Mouse (Mus musculus): ENCODE results near the gene Dcaf15. TPM values are rescaled to one million over a fixed set of nuclear protein-coding genes. Genes with fewer than 3 reads are reported as not detected.

Dcaf15 gene
- 10.8 and 12.2 TPM in 2 replicates for polyA plus RNA-seq (2015; fragmentation: Nextera tagmentation; extraction: Ambion mirVana)

DNA sequence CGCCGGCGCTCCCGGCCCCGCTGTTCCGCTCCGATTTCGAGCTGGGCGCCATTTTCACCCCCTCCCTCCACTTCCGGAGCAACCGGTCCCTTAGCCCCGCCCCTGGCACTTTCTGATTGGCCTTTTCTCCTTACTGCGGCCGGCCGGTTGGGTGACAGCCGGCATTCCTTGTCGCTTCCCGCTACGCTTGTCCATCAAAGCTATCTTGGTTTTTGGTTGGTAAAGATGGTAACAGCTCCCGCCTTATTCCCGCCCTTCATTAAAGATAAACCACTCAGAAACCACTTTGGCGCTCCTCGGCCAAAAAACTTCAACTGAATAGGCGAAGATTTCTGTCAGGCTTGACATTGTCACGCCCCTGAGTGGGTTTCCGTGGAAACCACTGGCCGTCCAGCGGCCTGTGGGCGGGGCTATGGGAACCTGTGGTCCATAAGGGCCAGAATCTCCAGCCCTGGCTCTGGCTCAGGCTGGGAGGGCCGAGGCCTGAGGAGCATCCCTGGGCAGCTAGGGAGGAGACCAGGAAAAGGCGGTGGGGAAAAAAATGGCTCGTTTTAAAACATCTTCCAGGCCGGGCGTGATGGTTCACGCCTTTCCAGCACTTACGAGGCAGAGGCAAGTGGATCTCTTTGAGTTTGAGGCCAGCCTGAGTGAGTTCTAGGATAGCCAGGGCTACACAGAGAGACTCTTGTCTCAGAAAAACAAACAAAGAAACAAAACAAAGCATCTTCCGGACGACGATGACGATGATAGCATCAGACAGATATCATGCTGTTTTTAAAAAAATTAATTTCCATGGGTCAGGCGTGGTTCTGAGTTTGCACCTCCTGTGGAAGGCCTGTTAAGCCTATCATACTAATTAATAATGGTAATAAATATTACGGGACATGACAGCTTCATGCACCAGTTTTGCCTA, at the start of gene Dcaf15:
Dcaf15 (minus strand) TSS at position 72 of the 913 bp plus-strand sequence.
- Histone ChIP-seq H3K4me2 (peak within 1 kb of the TSS; percentile 75), H3K4me3 (peak within 1 kb of the TSS; percentile 62), H3K9me3 (no peaks in the 10 kb centered on the region), H3K27ac (peak within 1 kb of the TSS; percentile 89), H3K4me1 (peaks cover 23% of the 10 kb centered on the region), H3K36me3 (peaks cover 28% of the 10 kb centered on the region), H3K9ac (peak within 1 kb of the TSS; percentile 80), H3K27me3 (no peaks in the 10 kb centered on the region)
- ATAC-seq (ENCODE audit: insufficient number of reproducible peaks, insufficient read depth, low FRiP score, low TSS enrichment, low read depth) = peak; percentile 94
- WGBS = 7% methylated on average over 42 of the region's 42 CpGs

DNA sequence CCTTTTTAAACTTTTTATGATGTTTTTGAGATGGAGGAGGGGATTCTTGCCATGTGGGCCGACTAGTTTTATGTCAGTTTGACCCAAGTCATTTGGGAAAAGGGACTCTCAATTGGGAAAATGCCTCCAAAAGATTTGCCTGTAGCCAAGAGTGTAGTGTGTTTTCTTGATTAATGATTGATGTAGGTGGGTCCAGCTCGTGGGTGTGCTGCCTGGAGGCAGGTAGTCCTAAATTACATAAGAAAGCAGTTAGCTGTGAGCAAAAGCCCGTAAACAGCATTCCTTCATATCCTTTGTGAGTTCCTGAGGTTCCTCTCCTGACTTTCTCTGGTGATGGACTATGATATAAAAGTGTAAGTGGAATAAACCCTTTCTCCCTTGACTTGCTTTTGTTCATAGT, 44.6 kb upstream of the Dcaf15 start:
- no peak for ATAC-seq (ENCODE audit: insufficient number of reproducible peaks, insufficient read depth, low FRiP score, low TSS enrichment, low read depth)
- H3K27me3 ChIP-seq = no peaks in the 10 kb centered on the region
- WGBS = 62% methylated on average over 3 of the region's 3 CpGs

GRCm38 (mm10) chr8:84148531-84148850, 43.9 kb upstream of the Dcaf15 start:
- H3K4me2 ChIP-seq = peak overlapping the region; percentile 89
- peaks cover 23% of the 10 kb centered on the region for H3K4me1 ChIP-seq
- no peak overlapping the region for H3K27ac ChIP-seq
- H3K36me3 ChIP-seq = peaks cover 29% of the 10 kb centered on the region
- peak overlapping the region; percentile 78; the same call in 1 of the 2 replicates for H3K4me3 ChIP-seq
- no peak overlapping the region for H3K9ac ChIP-seq
- no peaks in the 10 kb centered on the region for H3K9me3 ChIP-seq
- WGBS = 94% methylated on average over 5 of the region's 5 CpGs
- H3K27me3 ChIP-seq = no peaks in the 10 kb centered on the region
- no peak for ATAC-seq (ENCODE audit: insufficient number of reproducible peaks, insufficient read depth, low FRiP score, low TSS enrichment, low read depth)

More for the DNA sequence above, 44.6 kb upstream of the Dcaf15 start:
- Histone ChIP-seq H3K4me3 (no peak overlapping the region), H3K36me3 (peaks cover 24% of the 10 kb centered on the region), H3K4me1 (peaks cover 23% of the 10 kb centered on the region), H3K4me2 (no peak overlapping the region), H3K27ac (no peak overlapping the region), H3K9ac (no peak overlapping the region), H3K9me3 (no peaks in the 10 kb centered on the region)

GRCm38 (mm10) chr8:84147769-84148530, 43.4 kb upstream of the Dcaf15 start, which contains the start of the genes Cc2d1a and 4930432K21Rik:
Gene Cc2d1a, minus strand, starts transcription at chr8:84147936.
Gene 4930432K21Rik, plus strand, starts transcription at chr8:84148025.
- peak within 1 kb of the TSS; percentile 78 for H3K4me3 ChIP-seq
- 17% methylated on average over 49 of the region's 49 CpGs for WGBS
- H3K4me1 ChIP-seq = peaks cover 23% of the 10 kb centered on the region
- H3K27ac ChIP-seq = peak within 1 kb of the TSS; percentile 71; the same call in 1 of the 2 replicates
- H3K9me3 ChIP-seq = no peaks in the 10 kb centered on the region
- H3K36me3 ChIP-seq = peaks cover 35% of the 10 kb centered on the region
- H3K27me3 ChIP-seq = no peaks in the 10 kb centered on the region
- ATAC-seq (ENCODE audit: insufficient number of reproducible peaks, insufficient read depth, low FRiP score, low TSS enrichment, low read depth) = peak; percentile 92
- H3K4me2 ChIP-seq = peak within 1 kb of the TSS; percentile 89
- peak within 1 kb of the TSS; percentile 94 for H3K9ac ChIP-seq

GRCm38 (mm10) chr8:84147324-84147766, 42.8 kb upstream of the Dcaf15 start:
- Histone ChIP-seq H3K4me3 (peak overlapping the region; percentile 78), H3K27ac (peak overlapping the region; percentile 71; the same call in 1 of the 2 replicates), H3K9ac (peak overlapping the region; percentile 94), H3K9me3 (no peaks in the 10 kb centered on the region), H3K27me3 (no peaks in the 10 kb centered on the region), H3K36me3 (peaks cover 41% of the 10 kb centered on the region), H3K4me1 (peaks cover 23% of the 10 kb centered on the region), H3K4me2 (peak overlapping the region; percentile 89)
- WGBS = 9% methylated on average over 14 of the region's 14 CpGs
- 0 out of 2 replicates have a peak, but pooled peaks have one; percentile 12 for ATAC-seq (ENCODE audit: insufficient number of reproducible peaks, insufficient read depth, low FRiP score, low TSS enrichment, low read depth)

- Histone ChIP-seq H3K36me3 (peaks cover 62% of the 10 kb centered on the region), H3K9ac (no peak overlapping the region), H3K4me1 (peaks cover 23% of the 10 kb centered on the region), H3K4me2 (no peak overlapping the region), H3K9me3 (no peaks in the 10 kb centered on the region), H3K4me3 (no peak overlapping the region), H3K27ac (no peak overlapping the region), H3K27me3 (no peaks in the 10 kb centered on the region)
- WGBS = 89% methylated on average over 8 of the region's 8 CpGs
- ATAC-seq (ENCODE audit: insufficient number of reproducible peaks, insufficient read depth, low FRiP score, low TSS enrichment, low read depth) = no peak
These were observed 40.2 kb upstream of the Dcaf15 start for GRCm38 (mm10) chr8:84144636-84145245.

DNA sequence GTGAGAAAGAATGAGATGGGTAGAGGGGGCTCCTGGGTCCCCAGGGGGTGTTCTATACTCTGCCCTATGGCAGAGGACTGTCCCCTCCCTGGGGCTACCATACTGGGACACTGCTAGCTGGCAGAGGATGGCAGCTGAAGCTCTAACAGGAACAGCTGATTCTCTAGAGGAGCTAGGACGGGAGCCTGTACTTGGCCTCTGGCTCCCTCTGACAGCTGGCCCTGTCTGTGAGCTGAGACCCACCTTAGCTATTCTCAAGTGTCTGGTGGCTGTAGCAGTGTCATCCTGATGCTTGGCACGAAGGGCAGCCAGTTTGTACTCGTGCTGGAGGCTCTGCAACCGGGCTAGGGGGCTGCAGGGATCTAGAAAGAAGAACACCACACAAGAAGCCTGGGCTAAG, 36.3 kb upstream of the Dcaf15 start:
- H3K27ac ChIP-seq = no peak overlapping the region
- peaks cover 95% of the 10 kb centered on the region for H3K36me3 ChIP-seq
- no peak for ATAC-seq (ENCODE audit: insufficient number of reproducible peaks, insufficient read depth, low FRiP score, low TSS enrichment, low read depth)
- H3K27me3 ChIP-seq = no peaks in the 10 kb centered on the region
- H3K9ac ChIP-seq = no peak overlapping the region
- no peak overlapping the region for H3K4me2 ChIP-seq
- WGBS = 87% methylated on average over 4 of the region's 4 CpGs
- H3K9me3 ChIP-seq = no peaks in the 10 kb centered on the region
- H3K4me3 ChIP-seq = no peak overlapping the region
- H3K4me1 ChIP-seq = peaks cover under 1% of the 10 kb centered on the region

DNA sequence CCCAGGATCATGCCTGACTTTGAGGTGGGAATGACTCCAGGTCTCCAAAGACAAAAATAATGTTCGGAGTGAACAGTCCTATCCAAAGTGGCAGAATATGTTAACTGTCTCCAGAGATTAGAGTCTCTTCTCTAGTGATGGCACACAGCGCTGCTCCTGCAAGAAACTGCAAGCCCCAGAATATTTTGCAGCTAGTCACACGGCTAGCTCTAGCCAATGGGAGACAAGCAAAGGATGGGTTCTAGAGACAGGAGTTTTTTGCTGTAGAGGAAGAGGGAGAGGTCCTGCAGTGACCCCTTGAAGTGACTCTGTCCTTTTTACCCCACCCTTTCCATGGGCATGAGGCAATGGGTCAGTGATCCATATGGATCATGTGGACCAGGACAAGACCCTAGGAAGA, 33.3 kb upstream of the Dcaf15 start:
- H3K4me1 ChIP-seq = no peaks in the 10 kb centered on the region
- H3K9ac ChIP-seq = no peak overlapping the region
- H3K9me3 ChIP-seq = no peaks in the 10 kb centered on the region
- ATAC-seq (ENCODE audit: insufficient number of reproducible peaks, insufficient read depth, low FRiP score, low TSS enrichment, low read depth) = no peak
- WGBS = 92% methylated on average over 3 of the region's 3 CpGs
- H3K4me2 ChIP-seq = no peak overlapping the region
- peaks cover 96% of the 10 kb centered on the region for H3K36me3 ChIP-seq
- no peak overlapping the region for H3K4me3 ChIP-seq
- H3K27ac ChIP-seq = no peak overlapping the region
- H3K27me3 ChIP-seq = no peaks in the 10 kb centered on the region

GRCm38 (mm10) chr8:84132225-84132624, 27.7 kb upstream of the Dcaf15 start:
- H3K36me3 ChIP-seq = peaks cover 63% of the 10 kb centered on the region
- H3K4me1 ChIP-seq = peaks cover 20% of the 10 kb centered on the region
- no peak overlapping the region for H3K4me3 ChIP-seq
- peaks cover 3% of the 10 kb centered on the region; the same call in 1 of the 2 replicates for H3K27me3 ChIP-seq
- ATAC-seq (ENCODE audit: insufficient number of reproducible peaks, insufficient read depth, low FRiP score, low TSS enrichment, low read depth) = no peak
- no peak overlapping the region for H3K4me2 ChIP-seq
- no peak overlapping the region for H3K27ac ChIP-seq
- no peak overlapping the region for H3K9ac ChIP-seq
- WGBS = 86% methylated on average over 8 of the region's 8 CpGs
- H3K9me3 ChIP-seq = no peaks in the 10 kb centered on the region

- no peak overlapping the region for H3K4me3 ChIP-seq
- no peak overlapping the region for H3K27ac ChIP-seq
- H3K9me3 ChIP-seq = no peaks in the 10 kb centered on the region
- H3K36me3 ChIP-seq = peaks cover 49% of the 10 kb centered on the region
- ATAC-seq (ENCODE audit: insufficient number of reproducible peaks, insufficient read depth, low FRiP score, low TSS enrichment, low read depth) = no peak; the same call in 1 of the 2 replicates
- peak overlapping the region; percentile 46 for H3K9ac ChIP-seq
- H3K4me1 ChIP-seq = peaks cover 29% of the 10 kb centered on the region
- H3K4me2 ChIP-seq = peak overlapping the region; percentile 14; the same call in 1 of the 2 replicates
- WGBS = 39% methylated on average over 30 of the region's 30 CpGs
- peaks cover 3% of the 10 kb centered on the region; the same call in 1 of the 2 replicates for H3K27me3 ChIP-seq
These were observed 26.2 kb upstream of the Dcaf15 start for GRCm38 (mm10) chr8:84130806-84131205.

DNA sequence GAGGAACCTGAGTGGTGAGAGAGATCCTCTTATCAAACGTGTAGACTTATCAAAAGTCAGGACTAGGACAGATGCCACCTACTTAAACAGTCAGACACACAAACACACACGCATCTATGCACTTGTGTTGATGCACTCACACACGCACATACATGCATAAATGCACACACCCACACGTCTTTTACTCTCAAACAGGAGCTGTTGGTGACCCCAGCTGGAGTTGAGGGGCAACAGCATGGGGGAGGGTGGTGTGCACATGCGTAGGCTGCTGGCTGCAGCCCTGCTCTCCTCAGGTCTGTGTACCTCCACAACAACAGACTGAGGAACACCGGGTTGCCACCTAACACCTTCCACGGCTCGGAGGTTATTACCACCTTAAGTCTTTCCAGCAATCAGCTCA, 23.7 kb upstream of the Dcaf15 start:
- Histone ChIP-seq H3K9ac (no peak overlapping the region), H3K36me3 (peaks cover 24% of the 10 kb centered on the region), H3K4me3 (no peak overlapping the region), H3K4me1 (peaks cover 30% of the 10 kb centered on the region), H3K27me3 (peaks cover 3% of the 10 kb centered on the region; the same call in 1 of the 2 replicates), H3K27ac (no peak overlapping the region), H3K9me3 (no peaks in the 10 kb centered on the region), H3K4me2 (no peak overlapping the region)
- WGBS = 71% methylated on average over 8 of the region's 8 CpGs
- ATAC-seq (ENCODE audit: insufficient number of reproducible peaks, insufficient read depth, low FRiP score, low TSS enrichment, low read depth) = no peak
